Mouse (Mus musculus) forebrain, embryonic 14.5 days (tissue): Measurements from ENCODE around the gene Cdc14a. TPM values are rescaled to one million over a fixed set of nuclear protein-coding genes. Genes with fewer than 3 reads are reported as not detected.

Experiments
- ATAC-seq: fragments of 200-750 bp; cut with Nextera tagmentation; 2 replicates; pipeline ENCODE4 v1.8.0; 2017; ENCODE audit warnings: mild to moderate bottlenecking, moderate library complexity
- DNase-seq: peaks from one replicate; pipeline ENCODE4 v3.0.0-alpha.2; 2015; ENCODE audit warnings: low spot score
- H3K27ac ChIP-seq: fragments of 300-500 bp; sonication (generic); 2 replicates; pipeline ENCODE4 v1.5.1; 2014; ENCODE audit warnings: low read depth, mild to moderate bottlenecking, control low read depth, low read length, moderate library complexity
- H3K27me3 ChIP-seq: fragments of 300-500 bp; sonication (generic); replicated peaks from 2 replicates; pipeline ENCODE4 v1.6.1; 2014; ENCODE audit warnings: low read length, control low read depth, mixed read lengths; ENCODE audit not compliant: control insufficient read depth, insufficient read depth
- H3K36me3 ChIP-seq: fragments of 300-500 bp; sonication (generic); 2 replicates; pipeline ENCODE4 v1.6.1; 2014; ENCODE audit warnings: low read length, control low read depth; ENCODE audit not compliant: control insufficient read depth, insufficient read depth
- H3K4me1 ChIP-seq: fragments of 300-500 bp; sonication (generic); 2 replicates; pipeline ENCODE4 v1.6.1; 2014; ENCODE audit warnings: antibody characterized with exemption, low read length, control low read depth; ENCODE audit not compliant: control insufficient read depth, insufficient read depth
- H3K4me2 ChIP-seq: fragments of 300-500 bp; sonication (generic); 2 replicates; pipeline ENCODE4 v1.6.1; 2014; ENCODE audit warnings: mild to moderate bottlenecking, control low read depth, low read length
- H3K4me3 ChIP-seq: fragments of 300-500 bp; sonication (generic); 2 replicates; pipeline ENCODE4 v1.5.1; 2014; ENCODE audit warnings: low read depth, low read length, control low read depth
- H3K9ac ChIP-seq: fragments of 300-500 bp; sonication (generic); 2 replicates; pipeline ENCODE4 v1.6.1; 2014; ENCODE audit warnings: mild to moderate bottlenecking, low read length, control low read depth, moderate library complexity
- H3K9me3 ChIP-seq: fragments of 300-500 bp; sonication (generic); replicated peaks from 2 replicates; pipeline ENCODE4 v1.6.1; 2016; ENCODE audit warnings: low read length, control low read depth, mixed read lengths; ENCODE audit not compliant: control insufficient read depth
- WGBS: fragments of 180-500 bp; shearing (Covaris S2); extraction: QIAGEN DNeasy Blood & Tissue Kit; methylation state at CpG from one replicate; pipeline ENCODE4 v1.1.7; 2014; 5-methylcytosine and 5-hydroxymethylcytosine counted together
- polyA plus RNA-seq: library from polyadenylated mRNA; unstranded; fragments of >200 nt; fragmentation: Nextera tagmentation; extraction: Ambion mirVana; gene quantifications from 2 replicates; pipeline ENCODE4 v1.2.1, GENCODE M21; 2014

The Cdc14a gene
- polyA plus RNA-seq, 1 experiment from 2014 or later = 7.7 TPM

DNA sequence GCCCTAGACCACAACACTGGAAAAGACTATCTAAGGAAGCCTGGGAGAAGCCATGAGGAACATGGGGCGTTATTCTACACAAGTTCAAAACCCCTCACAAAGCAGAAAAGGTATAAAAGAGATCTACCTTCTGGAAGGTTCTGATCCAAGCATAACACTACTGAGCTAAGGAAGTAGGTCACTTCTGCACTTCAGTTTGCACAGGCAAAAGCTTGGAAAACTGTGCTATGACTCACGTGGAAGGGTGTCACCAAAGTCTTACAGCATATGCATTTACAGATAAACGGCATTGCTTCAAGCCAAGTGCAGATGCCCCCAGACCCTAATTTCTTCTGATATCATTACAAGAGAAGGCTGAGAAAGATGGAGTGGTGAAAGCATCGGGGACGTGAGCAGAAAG lies 104.1 kb downstream of the Cdc14a start:
- Histone ChIP-seq H3K4me2 (no peak overlapping the region), H3K27me3 (no peaks in the 10 kb centered on the region), H3K27ac (no peak overlapping the region), H3K4me3 (no peak overlapping the region), H3K9me3 (no peaks in the 10 kb centered on the region), H3K9ac (no peak overlapping the region), H3K4me1 (peaks cover 7% of the 10 kb centered on the region), H3K36me3 (0 out of 2 replicates have a peak, but pooled peaks cover 12% of the 10 kb centered on the region)
- 93% methylated on average over 5 of the region's 5 CpGs for WGBS
- DNase-seq (no peak), ATAC-seq (no peak)

- H3K4me2 ChIP-seq = no peak overlapping the region
- H3K9ac ChIP-seq = no peak overlapping the region
- H3K4me3 ChIP-seq = no peak overlapping the region
- 35% methylated on average over 4 of the region's 4 CpGs for WGBS
- H3K9me3 ChIP-seq = no peaks in the 10 kb centered on the region
- H3K27me3 ChIP-seq = no peaks in the 10 kb centered on the region
- ATAC-seq (no peak), DNase-seq (no peak)
- H3K4me1 ChIP-seq = no peaks in the 10 kb centered on the region
- no peak overlapping the region for H3K27ac ChIP-seq
- peaks cover 20% of the 10 kb centered on the region; the same call in 1 of the 2 replicates for H3K36me3 ChIP-seq
Observed at GRCm38 (mm10) chr3:116311838-116312237, 112.0 kb downstream of the Cdc14a start.

DNA sequence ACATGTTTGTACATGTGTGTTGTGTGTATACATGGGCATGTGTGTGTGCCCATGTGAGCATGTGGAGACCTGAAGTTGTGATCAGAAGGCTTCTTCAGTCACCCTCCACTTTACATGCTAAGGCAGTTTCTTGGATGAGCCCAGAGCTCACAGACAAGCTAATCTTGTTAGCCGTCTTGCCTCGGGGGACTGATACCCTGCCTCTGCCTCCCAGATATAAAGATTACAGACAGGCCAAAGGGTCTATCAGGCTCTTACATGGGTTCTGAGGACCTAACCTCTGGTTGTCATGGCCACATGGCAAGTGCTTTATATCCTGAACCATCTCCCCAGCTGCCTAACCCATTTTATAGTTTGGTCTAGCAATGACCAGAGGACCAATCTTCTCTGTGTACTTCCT lies 112.7 kb downstream of the Cdc14a start:
- ATAC-seq (no peak), DNase-seq (no peak)
- Histone ChIP-seq H3K4me2 (no peak overlapping the region), H3K4me3 (no peak overlapping the region), H3K4me1 (no peaks in the 10 kb centered on the region), H3K9ac (no peak overlapping the region), H3K27ac (no peak overlapping the region), H3K9me3 (no peaks in the 10 kb centered on the region), H3K27me3 (no peaks in the 10 kb centered on the region), H3K36me3 (peaks cover 22% of the 10 kb centered on the region; the same call in 1 of the 2 replicates)
- WGBS = 95% methylated on average over 2 of the region's 2 CpGs

- DNase-seq = no peak
- H3K4me1 ChIP-seq = no peaks in the 10 kb centered on the region
- H3K9ac ChIP-seq = no peak overlapping the region
- no peak overlapping the region for H3K4me2 ChIP-seq
- WGBS = 97% methylated on average over 4 of the region's 4 CpGs
- no peaks in the 10 kb centered on the region for H3K27me3 ChIP-seq
- H3K4me3 ChIP-seq = no peak overlapping the region
- no peak overlapping the region for H3K27ac ChIP-seq
- H3K9me3 ChIP-seq = no peaks in the 10 kb centered on the region
- H3K36me3 ChIP-seq = peaks cover 22% of the 10 kb centered on the region; the same call in 1 of the 2 replicates
- ATAC-seq = no peak
Observed at GRCm38 (mm10) chr3:116310672-116311071, 113.2 kb downstream of the Cdc14a start.

DNA sequence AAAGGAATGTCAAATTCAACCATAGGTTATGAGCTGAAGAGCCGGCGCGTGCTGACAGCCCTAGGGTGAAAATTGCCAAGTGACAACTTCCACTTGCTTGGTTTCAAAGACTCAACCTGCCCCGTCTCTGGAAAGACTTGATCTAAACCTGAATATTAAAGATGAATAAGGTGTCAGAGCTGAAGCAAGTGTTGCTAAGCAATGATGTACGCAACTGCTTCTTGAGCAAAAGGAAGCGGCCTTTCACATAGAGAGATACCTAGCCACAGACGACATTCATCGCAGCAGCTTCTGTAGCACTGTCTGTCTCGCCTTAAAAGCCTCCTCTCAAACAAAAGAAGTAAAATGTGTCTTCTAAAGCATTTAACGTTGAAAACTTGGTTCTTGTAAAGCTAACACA lies 113.8 kb downstream of the Cdc14a start:
- Histone ChIP-seq H3K4me3 (no peak overlapping the region), H3K4me1 (peaks cover under 1% of the 10 kb centered on the region; the same call in 1 of the 2 replicates), H3K9ac (no peak overlapping the region), H3K27ac (no peak overlapping the region), H3K27me3 (no peaks in the 10 kb centered on the region), H3K9me3 (no peaks in the 10 kb centered on the region), H3K36me3 (peaks cover 22% of the 10 kb centered on the region; the same call in 1 of the 2 replicates), H3K4me2 (no peak overlapping the region)
- WGBS = 89% methylated on average over 10 of the region's 10 CpGs
- DNase-seq (no peak), ATAC-seq (no peak)

GRCm38 (mm10) chr3:116304800-116305753 lies 118.8 kb downstream of the Cdc14a start:
- Histone ChIP-seq H3K27me3 (no peaks in the 10 kb centered on the region), H3K36me3 (peaks cover 10% of the 10 kb centered on the region; the same call in 1 of the 2 replicates), H3K4me1 (peaks cover 2% of the 10 kb centered on the region; the same call in 1 of the 2 replicates), H3K27ac (no peak overlapping the region), H3K9ac (no peak overlapping the region), H3K4me3 (no peak overlapping the region), H3K9me3 (no peaks in the 10 kb centered on the region), H3K4me2 (no peak overlapping the region)
- WGBS = 52% methylated on average over 18 of the region's 18 CpGs
- ATAC-seq (peak; percentile 55), DNase-seq (peak; percentile 52)

DNA sequence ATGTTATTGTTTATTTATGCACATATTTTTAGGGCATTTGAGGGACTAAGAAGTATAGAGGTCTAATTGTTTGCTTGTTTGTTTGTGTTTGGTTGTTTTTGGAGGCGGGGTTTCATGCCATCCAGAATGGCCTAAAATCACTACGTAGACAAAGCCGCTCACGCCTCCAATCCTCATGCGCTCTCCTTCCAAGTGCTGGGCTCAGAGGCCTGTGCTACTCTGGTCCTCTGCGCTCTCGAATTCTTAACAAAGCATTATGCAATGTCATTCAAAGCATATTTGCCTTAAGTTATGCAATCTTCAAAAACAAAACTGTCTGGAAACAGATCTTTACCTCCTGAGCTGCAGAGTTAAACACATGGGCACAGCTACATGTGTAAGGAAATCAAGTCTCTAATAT lies 121.3 kb downstream of the Cdc14a start:
- Histone ChIP-seq H3K4me1 (peaks cover 2% of the 10 kb centered on the region; the same call in 1 of the 2 replicates), H3K9ac (no peak overlapping the region), H3K4me3 (no peak overlapping the region), H3K27ac (no peak overlapping the region), H3K36me3 (peaks cover 14% of the 10 kb centered on the region; the same call in 1 of the 2 replicates), H3K4me2 (no peak overlapping the region), H3K9me3 (no peaks in the 10 kb centered on the region), H3K27me3 (no peaks in the 10 kb centered on the region)
- WGBS = 97% methylated on average over 7 of the region's 7 CpGs
- ATAC-seq = no peak
- DNase-seq = no peak

GRCm38 (mm10) chr3:116301754-116302153 lies 122.1 kb downstream of the Cdc14a start:
- Histone ChIP-seq H3K9me3 (no peaks in the 10 kb centered on the region), H3K4me2 (no peak overlapping the region), H3K27ac (no peak overlapping the region), H3K4me3 (no peak overlapping the region), H3K27me3 (no peaks in the 10 kb centered on the region), H3K4me1 (peaks cover 2% of the 10 kb centered on the region; the same call in 1 of the 2 replicates), H3K36me3 (peaks cover 8% of the 10 kb centered on the region; the same call in 1 of the 2 replicates), H3K9ac (no peak overlapping the region)
- DNase-seq (no peak), ATAC-seq (no peak)
- 88% methylated on average over 6 of the region's 6 CpGs for WGBS

DNA sequence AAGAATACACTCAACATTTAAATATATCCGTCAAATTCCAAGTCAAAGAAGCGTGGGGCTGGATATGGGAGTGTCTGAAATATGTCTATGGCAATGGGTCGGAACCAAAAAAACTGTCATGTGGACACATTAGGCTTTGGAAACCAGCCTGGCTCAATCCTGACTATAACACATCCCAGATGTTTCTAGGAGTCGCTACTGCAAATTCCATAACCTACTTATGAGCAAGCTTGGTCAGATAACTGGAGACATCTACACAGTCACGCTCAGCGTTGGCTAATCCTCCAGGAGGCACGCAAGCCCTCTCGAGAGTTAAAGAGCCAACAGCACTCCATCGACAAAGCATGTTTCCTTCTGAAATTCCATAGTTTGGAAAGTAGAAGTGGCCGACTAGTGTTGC lies 125.1 kb downstream of the Cdc14a start:
- peaks cover 19% of the 10 kb centered on the region for H3K36me3 ChIP-seq
- no peak overlapping the region for H3K9ac ChIP-seq
- no peak overlapping the region for H3K27ac ChIP-seq
- no peaks in the 10 kb centered on the region for H3K27me3 ChIP-seq
- DNase-seq (no peak), ATAC-seq (no peak)
- H3K4me1 ChIP-seq = no peaks in the 10 kb centered on the region
- no peaks in the 10 kb centered on the region for H3K9me3 ChIP-seq
- H3K4me2 ChIP-seq = no peak overlapping the region
- no peak overlapping the region for H3K4me3 ChIP-seq
- WGBS = 94% methylated on average over 10 of the region's 10 CpGs
